Mouse (Mus musculus) spleen, postnatal 10 days (tissue): Measurements from ENCODE around the gene Ell2.

Experiments used
- DNase-seq, 2 experiments: peaks; one replicate each; pipeline ENCODE4 v3.0.0; 2021 to 2022; ENCODE audit warnings: low spot score in 2 of 2

Gene Ell2

DNA sequence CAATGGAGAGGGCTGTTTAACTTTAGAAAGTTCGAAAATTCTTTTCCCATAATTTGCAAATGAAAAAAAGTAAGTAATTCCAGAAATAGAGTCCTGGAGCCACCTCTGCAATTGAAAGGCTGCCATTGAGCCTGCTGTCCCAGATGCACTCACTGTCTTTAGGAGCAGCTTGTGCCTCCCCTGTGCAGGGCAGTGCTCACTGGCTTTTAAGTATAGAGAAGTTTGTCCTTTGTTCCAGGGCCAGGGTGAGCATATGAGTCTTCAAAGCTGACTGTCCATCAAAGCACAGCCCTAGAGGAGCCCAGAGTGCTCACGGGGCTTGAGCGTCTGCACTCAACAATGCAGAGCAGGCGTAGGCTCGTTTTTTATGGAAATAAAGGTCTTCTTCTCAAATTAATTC lies 59.7 kb downstream of the Ell2 start:
- DNase-seq = no peak

GRCm38 (mm10) chr13:75766967-75767366 lies 60.4 kb downstream of the Ell2 start:
- no peak for DNase-seq

- DNase-seq = no peak
These were observed 64.2 kb downstream of the Ell2 start for GRCm38 (mm10) chr13:75770744-75771143.

DNA sequence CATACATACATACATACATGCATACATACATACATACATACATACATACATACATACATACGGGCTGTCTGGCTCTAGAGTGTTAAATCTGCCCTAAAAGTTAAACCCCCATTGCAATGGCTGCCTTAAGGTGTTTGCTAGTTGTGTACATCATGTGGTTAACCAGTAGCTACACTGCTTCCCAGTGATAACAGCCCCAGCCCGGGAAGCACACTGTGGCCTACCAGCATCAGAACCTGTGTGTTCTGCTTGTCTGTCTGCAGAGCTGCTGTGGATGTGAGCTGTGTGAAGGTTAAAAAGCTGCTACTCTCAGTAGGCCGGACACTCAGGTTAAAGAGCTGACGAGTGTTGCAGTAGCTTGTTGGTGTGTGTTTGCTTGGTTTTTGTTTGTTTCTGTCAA lies 64.8 kb downstream of the Ell2 start:
- no peak for DNase-seq

GRCm38 (mm10) chr13:75771984-75772730 lies 65.6 kb downstream of the Ell2 start:
- DNase-seq = no peak

GRCm38 (mm10) chr13:75775961-75776360 lies 69.4 kb downstream of the Ell2 start:
- no peak for DNase-seq

DNA sequence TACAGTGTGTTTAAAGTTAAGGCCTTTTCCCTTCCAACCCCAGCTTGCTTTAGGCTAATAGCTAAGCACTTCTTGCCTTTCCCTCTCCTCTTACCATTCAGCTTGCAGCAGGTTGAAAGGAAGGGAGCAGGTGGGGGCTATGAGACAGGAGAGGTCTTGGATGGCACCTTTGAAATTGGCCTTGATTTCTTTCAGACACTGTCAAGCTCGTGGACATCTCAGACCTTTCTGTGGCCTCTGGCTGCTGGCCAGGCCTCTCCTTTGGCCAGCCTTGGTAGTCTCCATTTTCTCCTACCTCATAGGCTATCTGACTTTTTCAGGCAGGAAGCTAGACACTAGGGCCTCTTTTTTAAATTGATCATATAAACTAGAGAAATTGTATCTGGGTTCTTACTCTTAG lies 70.1 kb downstream of the Ell2 start:
- DNase-seq = no peak

GRCm38 (mm10) chr13:75778156-75778555 lies 71.6 kb downstream of the Ell2 start:
- DNase-seq = no peak

GRCm38 (mm10) chr13:75779169-75779568 lies 72.6 kb downstream of the Ell2 start:
- DNase-seq = no peak

GRCm38 (mm10) chr13:75780096-75780495 lies 73.5 kb downstream of the Ell2 start:
- no peak for DNase-seq

GRCm38 (mm10) chr13:75785726-75786125 lies 79.2 kb downstream of the Ell2 start:
- DNase-seq = no peak

DNA sequence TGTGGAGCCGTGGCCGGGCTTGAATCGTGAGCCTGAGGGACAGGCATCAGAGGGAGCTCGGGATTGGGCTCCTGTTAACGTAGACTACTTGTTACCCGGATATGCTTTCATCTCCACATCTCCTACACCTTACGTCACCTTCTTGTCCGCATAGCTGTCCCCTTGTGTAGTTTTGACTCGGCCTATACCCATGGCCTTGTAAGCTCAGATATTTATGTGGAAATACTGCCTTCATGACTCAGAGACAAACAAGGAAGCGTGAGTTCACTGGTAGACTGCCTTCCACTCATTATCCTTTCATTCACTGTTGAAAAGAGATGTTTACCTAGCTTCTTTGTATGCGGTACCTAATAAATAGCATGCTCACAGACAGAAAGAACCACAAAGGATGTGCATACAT lies 79.7 kb downstream of the Ell2 start:
- no peak for DNase-seq

- no peak for DNase-seq
These were observed 80.8 kb downstream of the Ell2 start for GRCm38 (mm10) chr13:75787364-75787763.

GRCm38 (mm10) chr13:75788178-75788577 lies 81.6 kb downstream of the Ell2 start:
- DNase-seq = no peak

DNA sequence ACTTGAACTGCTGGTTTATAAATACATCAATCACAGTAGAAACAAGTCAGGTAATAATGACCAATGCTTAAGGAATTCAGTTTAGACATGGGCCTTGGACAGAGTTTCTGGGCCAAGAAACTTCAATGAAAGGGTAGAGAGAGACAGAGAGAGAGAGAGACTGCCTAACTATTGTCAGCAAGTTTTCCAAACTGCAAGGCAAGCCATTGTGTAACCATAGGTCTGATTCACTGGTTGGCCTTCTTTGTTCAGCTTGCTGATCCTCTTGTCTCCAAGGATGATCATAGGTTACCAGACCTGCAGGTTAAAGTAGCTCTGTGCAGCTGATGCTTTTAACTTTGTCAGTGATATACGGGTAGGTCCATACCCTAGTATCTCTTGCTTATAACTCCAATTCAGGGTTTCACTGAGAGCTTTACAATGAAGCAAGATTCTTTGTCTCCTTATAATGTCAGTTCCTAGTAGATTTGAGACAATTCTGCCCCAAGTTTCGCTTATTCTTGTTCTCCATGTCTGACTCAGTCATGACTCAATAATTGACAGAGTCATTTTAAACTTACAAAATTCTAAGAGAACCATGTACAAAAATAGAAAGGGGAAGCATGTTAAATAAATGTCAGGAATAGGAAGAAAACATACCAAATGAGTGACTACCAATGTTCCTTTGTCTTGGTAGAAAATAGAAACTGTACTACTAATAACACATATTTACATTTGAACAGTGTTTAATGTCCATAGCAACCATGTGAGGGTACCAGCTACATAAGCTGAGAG lies 82.7 kb downstream of the Ell2 start:
- DNase-seq = no peak

GRCm38 (mm10) chr13:75790550-75791205 lies 84.1 kb downstream of the Ell2 start:
- no peak for DNase-seq

GRCm38 (mm10) chr13:75793863-75794629 lies 87.5 kb downstream of the Ell2 start:
- DNase-seq = no peak

- DNase-seq = peak; percentile 92
These were observed 91.0 kb downstream of the Ell2 start for GRCm38 (mm10) chr13:75797369-75798141.

GRCm38 (mm10) chr13:75798413-75799302 lies 92.1 kb downstream of the Ell2 start:
- DNase-seq = no peak

DNA sequence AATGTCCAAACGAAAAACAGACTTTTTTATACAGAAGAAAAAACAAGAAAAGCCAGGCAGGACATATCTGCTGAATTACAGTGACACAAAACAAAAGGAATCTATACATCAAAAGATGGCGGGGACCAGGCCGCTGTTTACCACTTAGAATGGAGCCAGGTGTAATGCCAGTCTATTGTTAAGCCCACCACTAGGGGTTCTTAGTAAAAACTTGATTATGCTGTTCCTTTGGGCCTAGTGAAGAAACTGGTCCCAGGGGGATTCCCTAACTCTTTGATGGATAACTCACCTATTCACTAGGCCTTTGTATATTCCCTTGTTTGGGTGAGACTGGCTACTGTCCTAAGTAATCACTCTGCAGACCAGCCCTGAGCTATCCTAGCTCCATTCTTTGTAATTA lies 92.9 kb downstream of the Ell2 start:
- no peak for DNase-seq
